Mouse (Mus musculus) megakaryocyte progenitor cell, adult 5-6 weeks (primary cell): ENCODE measurements around the gene Aldh1l1. TPM values are rescaled to one million over a fixed set of nuclear protein-coding genes. Genes with fewer than 3 reads are reported as not detected.
"Not testable (repeated sequence)": the region's sequence is repeated elsewhere in the genome, so short reads cannot be mapped to it uniquely, and the experiment has no call there.

Experiments used
- ATAC-seq: replicated peaks from 2 replicates; pipeline ENCODE4 v1.8.0; 2016; ENCODE audit warnings: mild to moderate bottlenecking, moderate TSS enrichment, inconsistent platforms; ENCODE audit not compliant: poor library complexity
- total RNA-seq, 2 experiments: library from RNA; stranded (forward) in 1 of 2; stranded (reverse) in 1 of 2; fragments of 157-497, 149-512 nt in 1 of 2; fragments of 200-1000 nt in 1 of 2; gene quantifications; 2 replicates each; pipeline versions ENCODE4 v1.2.3 to v1.2.4; 2015 to 2017

Gene Aldh1l1
- total RNA-seq, 2 experiments from 2014 or later = 1.1 to 2.0 TPM

GRCm38 (mm10) chr6:90618274-90618673 lies 132.0 kb downstream of the Aldh1l1 start:
- peak; percentile 49 for ATAC-seq

GRCm38 (mm10) chr6:90618821-90619636 lies 132.8 kb downstream of the Aldh1l1 start:
- ATAC-seq = peak; percentile 10; the same call in 1 of the 2 replicates

GRCm38 (mm10) chr6:90619936-90620335 lies 133.7 kb downstream of the Aldh1l1 start:
- ATAC-seq = no peak

GRCm38 (mm10) chr6:90620791-90621583 lies 134.8 kb downstream of the Aldh1l1 start:
- ATAC-seq = no peak

- ATAC-seq = no peak
These were observed 135.3 kb downstream of the Aldh1l1 start for GRCm38 (mm10) chr6:90621584-90621890.

GRCm38 (mm10) chr6:90622758-90623455 lies 136.7 kb downstream of the Aldh1l1 start:
- ATAC-seq = peak; percentile 61

- ATAC-seq = 0 out of 2 replicates have a peak, but pooled peaks have one; percentile 7
These were observed 137.2 kb downstream of the Aldh1l1 start for GRCm38 (mm10) chr6:90623456-90623836.

- no peak for ATAC-seq
These were observed 138.0 kb downstream of the Aldh1l1 start for GRCm38 (mm10) chr6:90624184-90624583.

GRCm38 (mm10) chr6:90624733-90625132 lies 138.5 kb downstream of the Aldh1l1 start:
- ATAC-seq = peak; percentile 21

GRCm38 (mm10) chr6:90625207-90625994 lies 139.2 kb downstream of the Aldh1l1 start:
- no peak for ATAC-seq

GRCm38 (mm10) chr6:90627556-90627955 lies 141.3 kb downstream of the Aldh1l1 start:
- ATAC-seq = no peak

GRCm38 (mm10) chr6:90629506-90629905 lies 143.3 kb downstream of the Aldh1l1 start:
- ATAC-seq = peak; percentile 68

GRCm38 (mm10) chr6:90630427-90630826 lies 144.2 kb downstream of the Aldh1l1 start:
- ATAC-seq = no peak

- ATAC-seq = not testable (repeated sequence)
These were observed 146.3 kb downstream of the Aldh1l1 start for GRCm38 (mm10) chr6:90632526-90632925.

- no peak for ATAC-seq
These were observed 148.9 kb downstream of the Aldh1l1 start for GRCm38 (mm10) chr6:90635081-90635480.

- no peak for ATAC-seq
These were observed 149.4 kb downstream of the Aldh1l1 start for GRCm38 (mm10) chr6:90635611-90636010.

- ATAC-seq = no peak
These were observed 156.8 kb downstream of the Aldh1l1 start for GRCm38 (mm10) chr6:90643057-90643456.

GRCm38 (mm10) chr6:90644965-90645364 lies 158.7 kb downstream of the Aldh1l1 start:
- ATAC-seq = no peak

GRCm38 (mm10) chr6:90648391-90648790 lies 162.2 kb downstream of the Aldh1l1 start:
- ATAC-seq = no peak

GRCm38 (mm10) chr6:90649279-90649678 lies 163.1 kb downstream of the Aldh1l1 start:
- ATAC-seq = no peak
